Mouse (Mus musculus) limb, embryonic 14.5 days (tissue): ENCODE measurements around the gene Adam11. TPM values are rescaled to one million over a fixed set of nuclear protein-coding genes. Genes with fewer than 3 reads are reported as not detected.

Source experiments
- ATAC-seq: fragments of 200-750 bp; cut with Nextera tagmentation; 2 replicates; pipeline ENCODE4 v1.8.0; 2017; ENCODE audit warnings: low read depth, moderate number of reproducible peaks, moderate TSS enrichment; ENCODE audit not compliant: low FRiP score
- DNase-seq: peaks from one replicate; pipeline ENCODE4 v3.0.0-alpha.2; 2015; ENCODE audit warnings: low spot score
- H3K27ac ChIP-seq: fragments of 300-500 bp; sonication (generic); replicated peaks from 2 replicates; pipeline ENCODE4 v1.5.1; 2014; ENCODE audit warnings: low read depth, mild to moderate bottlenecking, low read length, moderate library complexity, mixed read lengths
- H3K27me3 ChIP-seq: fragments of 300-500 bp; sonication (generic); 2 replicates; pipeline ENCODE4 v1.6.1; 2014; ENCODE audit warnings: low read length, mixed read lengths; ENCODE audit not compliant: control insufficient read depth, insufficient read depth
- H3K36me3 ChIP-seq: fragments of 300-500 bp; sonication (generic); 2 replicates; pipeline ENCODE4 v1.6.1; 2014; ENCODE audit warnings: mild to moderate bottlenecking, low read length, moderate library complexity, mixed read lengths; ENCODE audit not compliant: control insufficient read depth, insufficient read depth
- H3K4me1 ChIP-seq: fragments of 300-500 bp; sonication (generic); 2 replicates; pipeline ENCODE4 v1.6.1; 2014; ENCODE audit warnings: antibody characterized with exemption, low read length, mixed read lengths; ENCODE audit not compliant: control insufficient read depth, insufficient read depth
- H3K4me2 ChIP-seq: fragments of 300-500 bp; sonication (generic); replicated peaks from 2 replicates; pipeline ENCODE4 v1.6.1; 2014; ENCODE audit warnings: low read depth, mild to moderate bottlenecking, low read length, moderate library complexity; ENCODE audit not compliant: severe bottlenecking
- H3K4me3 ChIP-seq: fragments of 300-500 bp; sonication (generic); replicated peaks from 2 replicates; pipeline ENCODE4 v1.5.1; 2014; ENCODE audit warnings: low read length
- H3K9ac ChIP-seq: fragments of 300-500 bp; sonication (generic); 2 replicates; pipeline ENCODE4 v1.6.1; 2014; ENCODE audit warnings: mild to moderate bottlenecking, low read depth, low read length, moderate library complexity; ENCODE audit not compliant: severe bottlenecking
- H3K9me3 ChIP-seq: fragments of 300-500 bp; sonication (generic); 2 replicates; pipeline ENCODE4 v1.6.1; 2016; ENCODE audit warnings: low read length; ENCODE audit not compliant: control insufficient read depth
- POLR2A ChIP-seq: fragments of 200-500 bp; IDR thresholded peaks from 2 replicates; pipeline ENCODE4 v1.8.0; 2012; ENCODE audit warnings: inconsistent platforms, mild to moderate bottlenecking, moderate library complexity, borderline replicate concordance; ENCODE audit not compliant: insufficient read depth, insufficient read length; ENCODE audit errors: extremely low read depth
- WGBS: fragments of 180-500 bp; shearing (Covaris S2); extraction: QIAGEN DNeasy Blood & Tissue Kit; methylation state at CpG from one replicate; pipeline ENCODE4 v1.1.7; 2014; 5-methylcytosine and 5-hydroxymethylcytosine counted together
- polyA plus RNA-seq, 2 experiments: library from polyadenylated mRNA; depleted of rRNA in 1 of 2; stranded (reverse) in 1 of 2; unstranded in 1 of 2; fragments of >200 nt; fragmentation: Nextera tagmentation in 1 of 2; extraction: Ambion mirVana in 1 of 2; gene quantifications; 2 replicates each; pipeline versions ENCODE4 v1.2.1 to v1.2.3; 2012 to 2014

The Adam11 gene
- polyA plus RNA-seq, 2 experiments, result 5.6 to 21.0 TPM

- 18% methylated on average over 12 of the region's 15 CpGs for WGBS
- peak overlapping the region; percentile 100 for H3K4me2 ChIP-seq
- no peaks in the 10 kb centered on the region for H3K36me3 ChIP-seq
- DNase-seq (no peak), ATAC-seq (no peak)
- peaks cover 6% of the 10 kb centered on the region; the same call in 1 of the 2 replicates for H3K4me1 ChIP-seq
- peak overlapping the region; percentile 61; the same call in 1 of the 2 replicates for H3K9ac ChIP-seq
- no peak overlapping the region for H3K27ac ChIP-seq
- no peak for TF ChIP-seq POLR2A
- peak overlapping the region; percentile 61; the same call in 1 of the 2 replicates for H3K4me3 ChIP-seq
- no peaks in the 10 kb centered on the region for H3K9me3 ChIP-seq
- peaks cover 16% of the 10 kb centered on the region; the same call in 1 of the 2 replicates for H3K27me3 ChIP-seq
These were observed 1.0 kb downstream of the Adam11 start for GRCm38 (mm10) chr11:102762248-102762647.

GRCm38 (mm10) chr11:102763009-102763767, 1.9 kb downstream of the Adam11 start:
- no peak overlapping the region for H3K4me2 ChIP-seq
- H3K9ac ChIP-seq, result no peak overlapping the region
- no peaks in the 10 kb centered on the region for H3K9me3 ChIP-seq
- H3K27ac ChIP-seq, result no peak overlapping the region
- WGBS, result 51% methylated on average over 11 of the region's 11 CpGs
- ATAC-seq (no peak), DNase-seq (no peak)
- H3K36me3 ChIP-seq, result no peaks in the 10 kb centered on the region
- H3K27me3 ChIP-seq, result peaks cover 16% of the 10 kb centered on the region; the same call in 1 of the 2 replicates
- TF ChIP-seq POLR2A, result no peak
- no peak overlapping the region for H3K4me3 ChIP-seq
- peaks cover 6% of the 10 kb centered on the region; the same call in 1 of the 2 replicates for H3K4me1 ChIP-seq

- TF ChIP-seq POLR2A, result no peak
- H3K4me3 ChIP-seq, result no peak overlapping the region
- no peak overlapping the region for H3K9ac ChIP-seq
- H3K27ac ChIP-seq, result no peak overlapping the region
- peaks cover 6% of the 10 kb centered on the region; the same call in 1 of the 2 replicates for H3K4me1 ChIP-seq
- H3K9me3 ChIP-seq, result no peaks in the 10 kb centered on the region
- H3K36me3 ChIP-seq, result no peaks in the 10 kb centered on the region
- peaks cover 16% of the 10 kb centered on the region; the same call in 1 of the 2 replicates for H3K27me3 ChIP-seq
- H3K4me2 ChIP-seq, result no peak overlapping the region
- WGBS, result 74% methylated on average over 5 of the region's 5 CpGs
- ATAC-seq (no peak), DNase-seq (no peak)
These were observed 4.2 kb downstream of the Adam11 start for GRCm38 (mm10) chr11:102765416-102765815.

GRCm38 (mm10) chr11:102767055-102767670, 5.9 kb downstream of the Adam11 start:
- H3K27ac ChIP-seq, result no peak overlapping the region
- no peak for DNase-seq
- H3K4me2 ChIP-seq, result no peak overlapping the region
- H3K27me3 ChIP-seq, result peaks cover 4% of the 10 kb centered on the region; the same call in 1 of the 2 replicates
- H3K36me3 ChIP-seq, result no peaks in the 10 kb centered on the region
- H3K4me1 ChIP-seq, result peaks cover 2% of the 10 kb centered on the region; the same call in 1 of the 2 replicates
- no peak for TF ChIP-seq POLR2A
- no peak for ATAC-seq
- H3K4me3 ChIP-seq, result no peak overlapping the region
- no peak overlapping the region for H3K9ac ChIP-seq
- WGBS, result 64% methylated on average over 6 of the region's 6 CpGs
- no peaks in the 10 kb centered on the region for H3K9me3 ChIP-seq

GRCm38 (mm10) chr11:102769141-102769540, 7.9 kb downstream of the Adam11 start:
- WGBS, result 82% methylated on average over 6 of the region's 6 CpGs
- TF ChIP-seq POLR2A, result no peak
- Histone ChIP-seq H3K36me3 (no peaks in the 10 kb centered on the region), H3K9me3 (no peaks in the 10 kb centered on the region), H3K27me3 (no peaks in the 10 kb centered on the region), H3K4me3 (no peak overlapping the region), H3K9ac (no peak overlapping the region), H3K27ac (no peak overlapping the region), H3K4me1 (no peaks in the 10 kb centered on the region), H3K4me2 (no peak overlapping the region)
- no peak for ATAC-seq
- no peak for DNase-seq
